Mouse (Mus musculus): ENCODE measurements around the gene Necap1. TPM values are rescaled to one million over a fixed set of nuclear protein-coding genes. Genes with fewer than 3 reads are reported as not detected.

The Necap1 gene
- 3.9 and 5.4 TPM in 2 replicates for polyA plus RNA-seq (2012; rRNA removed)

GRCm38 (mm10) chr6:122873871-122874719 lies at the start of gene Necap1:
Gene Necap1 (plus strand): TSS chr6:122874474.

GRCm38 (mm10) chr6:122855955-122856354 lies 18.3 kb upstream of the Necap1 start, which contains the start of gene C3ar1:
Gene C3ar1 (minus strand): TSS chr6:122856161.

GRCm38 (mm10) chr6:122921451-122921850 lies 47.2 kb downstream of the Necap1 start, which contains the start of gene Clec4a1:
Gene Clec4a1 (plus strand): TSS chr6:122921848.

Other genes starting within 250 kb of the Necap1 start
- gene Dppa3, start 248.1 kb upstream of the Necap1 start, polyA plus RNA-seq (2012; rRNA removed), result not detected in 2 replicates
- not detected in 2 replicates for gene Nanog, start 167.0 kb upstream of the Necap1 start, polyA plus RNA-seq (2012; rRNA removed)
- gene Slc2a3, start 72.8 kb upstream of the Necap1 start, polyA plus RNA-seq (2012; rRNA removed), result 0.65 and 0.70 TPM in 2 replicates
- 6.8 and 7.3 TPM in 2 replicates for gene Foxj2, start 54.6 kb upstream of the Necap1 start, polyA plus RNA-seq (2012; rRNA removed)
- 0.55 and 0.89 TPM in 2 replicates for gene C3ar1, start 18.3 kb upstream of the Necap1 start, polyA plus RNA-seq (2012; rRNA removed)
- gene Clec4a1, start 47.4 kb downstream of the Necap1 start, polyA plus RNA-seq (2012; rRNA removed), result 0.35 and 0.50 TPM in 2 replicates
- 0.12 TPM in 1 of 2 replicates, not detected in the other for gene Clec4a3, start 78.0 kb downstream of the Necap1 start, polyA plus RNA-seq (2012; rRNA removed)
- not detected in 2 replicates for gene Clec4a4, start 115.9 kb downstream of the Necap1 start, polyA plus RNA-seq (2012; rRNA removed)
- gene Clec4b1, start 175.5 kb downstream of the Necap1 start, polyA plus RNA-seq (2012; rRNA removed), result 0.09 and 0.14 TPM in 2 replicates
- gene Clec4a2, start 232.0 kb downstream of the Necap1 start, polyA plus RNA-seq (2012; rRNA removed), result 0.08 and 0.19 TPM in 2 replicates

All from stomach, adult 2 months (tissue).